In the genomic region with DNA sequence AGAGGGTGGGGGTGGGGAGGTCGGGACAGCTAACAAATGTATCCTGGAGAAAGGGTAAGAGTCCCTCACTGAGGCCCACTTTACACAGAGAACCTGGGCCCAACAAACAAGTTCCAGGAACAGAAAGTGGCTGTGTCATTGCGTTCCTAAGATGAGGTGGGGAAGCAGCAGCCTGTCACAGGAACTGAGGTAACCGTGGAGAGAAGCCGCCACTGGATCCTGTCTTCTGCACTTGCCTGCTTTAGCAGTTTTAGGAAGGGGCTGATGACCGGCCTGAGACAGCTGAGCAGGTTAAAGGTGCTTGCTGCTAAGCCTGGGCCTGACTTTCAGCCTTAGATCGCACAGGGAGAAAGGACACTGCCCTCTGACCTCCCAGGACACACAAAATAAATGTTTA, we compare ENCODE assay signal across 8 mouse cellular contexts. TPM values are rescaled to one million over a fixed set of nuclear protein-coding genes. Genes with fewer than 3 reads are reported as not detected.
DNase-seq lines count a peak whose midpoint lies in the region; ATAC-seq and TF ChIP-seq lines count a peak whose summit lies in the region.

No protein-coding gene starts in this region.

- 23% methylated on average over 6 of the region's 6 CpGs for WGBS in kidney, adult 2 months
- 27% methylated on average over 6 of the region's 6 CpGs for WGBS in intestine, embryonic 14.5 days
- 23% methylated on average over 6 of the region's 6 CpGs for WGBS in stomach, embryonic 16.5 days

- H3K4me3 ChIP-seq in kidney, adult 2 months (ENCODE audit: insufficient read depth, low read depth, low read length) = no peak overlapping the region
- no peak overlapping the region for H3K4me3 ChIP-seq in embryonic fibroblast, embryonic 13.5 days (ENCODE audit: insufficient read depth, low read length)
- H3K4me3 ChIP-seq in intestine, embryonic 14.5 days (ENCODE audit: low read depth, low read length) = no peak overlapping the region
- no peak overlapping the region for H3K4me3 ChIP-seq in stomach, embryonic 16.5 days (replicated peaks; ENCODE audit: low read length)

- DNase-seq in kidney, adult 2 months = peak; percentile 66
- no peak for DNase-seq in kidney, postnatal 14 days
- no peak for DNase-seq in intestine, embryonic 14.5 days (ENCODE audit: low spot score)
- DNase-seq in lung, postnatal 25 days (ENCODE audit: low spot score) = peak; percentile 61
- no peak for DNase-seq in urinary bladder, adult 18-20 months (ENCODE audit: low spot score in 2 of 2)
- DNase-seq in right cerebral cortex, postnatal 14 days = no peak

- peaks cover 65% of the 10 kb centered on the region for H3K4me1 ChIP-seq in kidney, adult 2 months (ENCODE audit: control insufficient read depth, insufficient read depth, low read length)
- peaks cover 40% of the 10 kb centered on the region for H3K4me1 ChIP-seq in embryonic fibroblast, embryonic 13.5 days (ENCODE audit: control insufficient read depth, insufficient read depth, low read length)
- H3K4me1 ChIP-seq in intestine, embryonic 14.5 days (replicated peaks; ENCODE audit: control insufficient read depth, insufficient read depth, low read length) = peaks cover 66% of the 10 kb centered on the region
- H3K4me1 ChIP-seq in stomach, embryonic 16.5 days (ENCODE audit: control insufficient read depth, insufficient read depth, low read length) = peaks cover 60% of the 10 kb centered on the region

- H3K27me3 ChIP-seq in kidney, adult 2 months (replicated peaks; ENCODE audit: control insufficient read depth, insufficient read depth, low read length) = no peaks in the 10 kb centered on the region
- no peaks in the 10 kb centered on the region for H3K27me3 ChIP-seq in intestine, embryonic 14.5 days (replicated peaks; ENCODE audit: control insufficient read depth, insufficient read depth, low read length)
- H3K27me3 ChIP-seq in stomach, embryonic 16.5 days (ENCODE audit: control insufficient read depth, insufficient read depth, low read length) = no peaks in the 10 kb centered on the region

- peak overlapping the region; percentile 95 for H3K27ac ChIP-seq in kidney, adult 2 months (ENCODE audit: insufficient read depth, low read depth, low read length)
- peak overlapping the region; percentile 92 for H3K27ac ChIP-seq in embryonic fibroblast, embryonic 13.5 days (ENCODE audit: insufficient read depth, low read length)
- H3K27ac ChIP-seq in intestine, embryonic 14.5 days (ENCODE audit: low read depth) = peak overlapping the region; percentile 98
- peak overlapping the region; percentile 92 for H3K27ac ChIP-seq in stomach, embryonic 16.5 days (ENCODE audit: low read length)

- no peak for ATAC-seq in intestine, embryonic 14.5 days (replicated peaks; ENCODE audit: low FRiP score, low TSS enrichment, low read depth)
- no peak for ATAC-seq in stomach, embryonic 16.5 days (ENCODE audit: insufficient read depth, low FRiP score)

- H3K36me3 ChIP-seq in kidney, adult 2 months (ENCODE audit: control insufficient read depth, insufficient read depth, low read length) = no peaks in the 10 kb centered on the region
- H3K36me3 ChIP-seq in intestine, embryonic 14.5 days (ENCODE audit: control insufficient read depth, insufficient read depth, low read length) = no peaks in the 10 kb centered on the region
- H3K36me3 ChIP-seq in stomach, embryonic 16.5 days (ENCODE audit: control insufficient read depth, insufficient read depth, low read length) = no peaks in the 10 kb centered on the region

- no peaks in the 10 kb centered on the region for H3K9me3 ChIP-seq in intestine, embryonic 14.5 days (ENCODE audit: control insufficient read depth, low read length)
- no peaks in the 10 kb centered on the region for H3K9me3 ChIP-seq in stomach, embryonic 16.5 days (replicated peaks; ENCODE audit: control insufficient read depth, low read length)

- TF ChIP-seq POLR2A in kidney, adult 2 months (IDR thresholded peaks at IDR 0.05; ENCODE audit: low read depth, low read length) = no peak
- no peak for TF ChIP-seq POLR2A in embryonic fibroblast, embryonic 13.5 days (IDR thresholded peaks at IDR 0.05; ENCODE audit: low read depth, low read length)

- no peak for TF ChIP-seq CTCF in kidney, adult 2 months (conservative IDR thresholded peaks at IDR 0.05; ENCODE audit: insufficient read depth, insufficient read length, low read depth, low read length)
- TF ChIP-seq CTCF in embryonic fibroblast, embryonic 13.5 days (IDR thresholded peaks at IDR 0.05; ENCODE audit: borderline replicate concordance, insufficient read depth, low read length) = no peak

- 0 out of 2 replicates have a peak overlapping the region, but pooled peaks have one; percentile 13 for H3K9ac ChIP-seq in intestine, embryonic 14.5 days (ENCODE audit: low read length)
- peak overlapping the region; percentile 55 for H3K9ac ChIP-seq in stomach, embryonic 16.5 days (ENCODE audit: low read length)

- peak overlapping the region; percentile 26 for H3K4me2 ChIP-seq in intestine, embryonic 14.5 days (ENCODE audit: low read length)
- 0 out of 2 replicates have a peak overlapping the region, but pooled peaks have one; percentile 30 for H3K4me2 ChIP-seq in stomach, embryonic 16.5 days (ENCODE audit: low read depth, low read length)

RNA-seq across cellular contexts. Expression of a gene that starts 35.6 kb away (rescaled TPM):
- 107 and 134 TPM in 2 replicates for polyA plus RNA-seq in kidney, adult 2 months (2012; rRNA removed)
- 78.4 and 83.1 TPM in 2 replicates for polyA plus RNA-seq in embryonic fibroblast, embryonic 13.5 days (2011; ENCODE audit: insufficient read length, low read depth, missing spikeins)
- 68.8 and 69.2 TPM in 2 replicates for polyA plus RNA-seq in intestine, embryonic 14.5 days (2014; fragmentation: Nextera tagmentation; extraction: Ambion mirVana)
- polyA plus RNA-seq in stomach, embryonic 16.5 days (2015; fragmentation: Nextera tagmentation; extraction: Ambion mirVana) = 66.3 and 67.8 TPM in 2 replicates

Comparison
In these comparisons a context has a peak if more than half of its experiments do, and no peak if none do; other contexts are left out.
1. DNase-seq: peak in kidney, adult 2 months (single experiment) and lung, postnatal 25 days (single experiment); none in kidney, postnatal 14 days (single experiment), intestine, embryonic 14.5 days (single experiment), urinary bladder, adult 18-20 months (0 of 2) and right cerebral cortex, postnatal 14 days (single experiment).
2. Peak in every context shown above with its lines, with median percentiles within 50 percentile points of each other: H3K27ac ChIP-seq.